In genomic region chr8:10638871-10639270, GRCm38 (mm10) we compare ENCODE assay signal across 34 mouse cellular contexts.
"Had no signal": no experiment of that assay in that cellular context is flagged by ENCODE, and none has a peak within 500 bp of the region (broad histone marks: within the 10 kb centered on the region; RNA-seq: fewer than 3 reads in every experiment).

No protein-coding gene starts in this region.

- H3K27ac ChIP-seq: heart, embryonic 10.5 days; heart, embryonic 13.5 days; heart, embryonic 15.5 days; hindbrain, embryonic 10.5 days; hindbrain, embryonic 12.5 days; hindbrain, embryonic 13.5 days; hindbrain, embryonic 14.5 days; hindbrain, embryonic 15.5 days; hindbrain, postnatal 0 days; intestine, embryonic 15.5 days; kidney, embryonic 15.5 days; kidney, postnatal 0 days; layer of hippocampus, adult 2 months had no signal

- H3K9me3 ChIP-seq: heart, embryonic 10.5 days; heart, embryonic 12.5 days; heart, embryonic 13.5 days; heart, embryonic 15.5 days; hindbrain, embryonic 10.5 days; hindbrain, embryonic 12.5 days; hindbrain, embryonic 13.5 days; hindbrain, embryonic 15.5 days; intestine, embryonic 15.5 days; kidney, embryonic 15.5 days had no signal

- ATAC-seq: hindbrain, embryonic 16.5 days; hindbrain, postnatal 0 days; inflammation-experienced regulatory T-cells, adult 6 months; intestine, embryonic 15.5 days; intestine, embryonic 16.5 days; intestine, postnatal 0 days had no signal

- DNase-seq: heart, postnatal 10 days; heart, postnatal 14 days; heart, postnatal 4 days; kidney, adult 11 months; kidney, adult 18-20 months; kidney, adult 2 months; kidney, adult 8-10 months; kidney, adult 9 months; kidney, postnatal 10 days; kidney, postnatal 14 days; kidney, postnatal 25 days; kidney, postnatal 36 days; kidney, postnatal 4 days; layer of hippocampus, adult 9-11 months; layer of hippocampus, postnatal 36 days had no signal

- H3K36me3 ChIP-seq: heart, embryonic 10.5 days; heart, embryonic 12.5 days; heart, embryonic 13.5 days; heart, embryonic 15.5 days; hindbrain, embryonic 10.5 days; hindbrain, embryonic 12.5 days; hindbrain, embryonic 13.5 days; hindbrain, embryonic 15.5 days; intestine, embryonic 15.5 days; kidney, embryonic 15.5 days had no signal

- H3K4me3 ChIP-seq: heart, embryonic 10.5 days; heart, embryonic 12.5 days; heart, embryonic 13.5 days; heart, embryonic 15.5 days; hindbrain, embryonic 10.5 days; hindbrain, embryonic 12.5 days; hindbrain, embryonic 13.5 days; hindbrain, embryonic 15.5 days; intestine, embryonic 15.5 days; kidney, embryonic 15.5 days; layer of hippocampus, adult 2 months had no signal

- H3K27me3 ChIP-seq: heart, embryonic 12.5 days; heart, embryonic 13.5 days; heart, embryonic 15.5 days; hindbrain, embryonic 12.5 days; hindbrain, embryonic 13.5 days; hindbrain, embryonic 15.5 days; intestine, embryonic 15.5 days had no signal

- H3K4me2 ChIP-seq: heart, embryonic 11.5 days; heart, embryonic 12.5 days; heart, embryonic 13.5 days; heart, embryonic 15.5 days; hindbrain, embryonic 12.5 days; hindbrain, embryonic 13.5 days; hindbrain, embryonic 14.5 days; hindbrain, embryonic 15.5 days; intestine, embryonic 15.5 days; kidney, embryonic 15.5 days had no signal

- H3K9ac ChIP-seq: heart, embryonic 12.5 days; heart, embryonic 13.5 days; heart, embryonic 15.5 days; hindbrain, embryonic 12.5 days; hindbrain, embryonic 13.5 days; hindbrain, embryonic 14.5 days; hindbrain, embryonic 15.5 days; intestine, embryonic 15.5 days; kidney, embryonic 15.5 days had no signal

- H3K4me1 ChIP-seq: hindbrain, embryonic 15.5 days; intestine, embryonic 15.5 days; kidney, embryonic 15.5 days had no signal
